Mouse (Mus musculus): Measurements from ENCODE around the gene Aurkaip1. TPM values are rescaled to one million over a fixed set of nuclear protein-coding genes. Genes with fewer than 3 reads are reported as not detected.

Aurkaip1 gene
- total RNA-seq, 2 experiments from 2014 or later: 99.6 to 104 TPM

Small RNA genes lying within 50 kb of the gene (microRNA-seq; reads per million reads assigned to microRNA genes)
- 0 reads per million in 2 experiments for gene Gm27743

Other genes with a start within 250 kb of the Aurkaip1 start
- 10 to 100 TPM; 49.9 to 51.5 TPM for gene Slc35e2, start 229.9 kb upstream of the Aurkaip1 start, total RNA-seq (2021)
- gene Cdk11b, start 206.4 kb upstream of the Aurkaip1 start, total RNA-seq (2021): 10 to 100 TPM; 45.9 to 53.1 TPM
- gene Gm10563, start 185.9 kb upstream of the Aurkaip1 start, total RNA-seq (2021): not detected
- gene Mmp23, start 177.9 kb upstream of the Aurkaip1 start, total RNA-seq (2021): 1 to 10 TPM; 2.5 to 2.9 TPM
- gene Mib2, start 162.1 kb upstream of the Aurkaip1 start, total RNA-seq (2021): 100 to 1,000 TPM; 112 to 113 TPM
- gene Fndc10, start 136.9 kb upstream of the Aurkaip1 start, total RNA-seq (2021): 10 to 100 TPM; 26.5 to 29.2 TPM
- gene Ssu72, start 126.5 kb upstream of the Aurkaip1 start, total RNA-seq (2021): 10 to 100 TPM; 93.3 to 98.2 TPM
- gene Tmem240, start 96.5 kb upstream of the Aurkaip1 start, total RNA-seq (2021): 10 to 100 TPM; 58.0 to 61.9 TPM
- gene Atad3a, start 70.2 kb upstream of the Aurkaip1 start, total RNA-seq (2021): 10 to 100 TPM; 44.0 to 52.3 TPM
- gene Vwa1, start 56.6 kb upstream of the Aurkaip1 start, total RNA-seq (2021): 10 to 100 TPM; 14.0 to 16.6 TPM
- gene Tmem88b, start 45.4 kb upstream of the Aurkaip1 start, total RNA-seq (2021): 10 to 100 TPM; 16.8 to 20.7 TPM
- not detected for gene Ankrd65, start 40.8 kb upstream of the Aurkaip1 start, total RNA-seq (2021)
- 10 to 100 TPM; 93.9 to 97.9 TPM for gene Mrpl20, start 28.4 kb upstream of the Aurkaip1 start, total RNA-seq (2021)
- gene Ccnl2, start 18.8 kb upstream of the Aurkaip1 start, total RNA-seq (2021): 10 to 100 TPM; 65.7 to 78.1 TPM
- gene Mxra8, start 8.4 kb downstream of the Aurkaip1 start, total RNA-seq (2021): 1 to 10 TPM; 7.0 to 8.4 TPM
- gene Dvl1, start 16.1 kb downstream of the Aurkaip1 start, total RNA-seq (2021): 10 to 100 TPM; 87.9 to 88.0 TPM
- under 1 TPM; 0.27 to 0.32 TPM for gene Tas1r3, start 32.1 kb downstream of the Aurkaip1 start, total RNA-seq (2021)
- 10 to 100 TPM; 25.5 to 31.8 TPM for gene Cptp, start 38.2 kb downstream of the Aurkaip1 start, total RNA-seq (2021)
- gene Ints11, start 38.3 kb downstream of the Aurkaip1 start, total RNA-seq (2021): 10 to 100 TPM; 38.1 to 38.5 TPM
- gene Pusl1, start 60.5 kb downstream of the Aurkaip1 start, total RNA-seq (2021): 10 to 100 TPM; 60.5 to 65.5 TPM
- 100 to 1,000 TPM; 133 to 136 TPM for gene Acap3, start 60.5 kb downstream of the Aurkaip1 start, total RNA-seq (2021)
- gene Ube2j2, start 112.6 kb downstream of the Aurkaip1 start, total RNA-seq (2021): 10 to 100 TPM; 71.9 to 72.7 TPM
- 10 to 100 TPM; 12.8 to 21.8 TPM for gene C1qtnf12, start 131.0 kb downstream of the Aurkaip1 start, total RNA-seq (2021)
- gene B3galt6, start 161.4 kb downstream of the Aurkaip1 start, total RNA-seq (2021): 10 to 100 TPM in 1 of 2 experiments, 1 to 10 TPM in 1; 9.7 to 10.5 TPM
- gene Sdf4, start 161.6 kb downstream of the Aurkaip1 start, total RNA-seq (2021): 100 to 1,000 TPM; 182 to 184 TPM
- 1 to 10 TPM; 2.0 to 2.1 TPM for gene Tnfrsf4, start 182.6 kb downstream of the Aurkaip1 start, total RNA-seq (2021)
- gene Tnfrsf18, start 194.9 kb downstream of the Aurkaip1 start, total RNA-seq (2021): not detected
- not detected for gene Ttll10, start 228.1 kb downstream of the Aurkaip1 start, total RNA-seq (2021)

Measured in left cerebral cortex, postnatal 25 days (tissue).